Mouse (Mus musculus): ENCODE measurements around the gene Gzme.
"Not testable (repeated sequence)": the region's sequence is repeated elsewhere in the genome, so short reads cannot be mapped to it uniquely, and the experiment has no call there.

The Gzme gene

DNA sequence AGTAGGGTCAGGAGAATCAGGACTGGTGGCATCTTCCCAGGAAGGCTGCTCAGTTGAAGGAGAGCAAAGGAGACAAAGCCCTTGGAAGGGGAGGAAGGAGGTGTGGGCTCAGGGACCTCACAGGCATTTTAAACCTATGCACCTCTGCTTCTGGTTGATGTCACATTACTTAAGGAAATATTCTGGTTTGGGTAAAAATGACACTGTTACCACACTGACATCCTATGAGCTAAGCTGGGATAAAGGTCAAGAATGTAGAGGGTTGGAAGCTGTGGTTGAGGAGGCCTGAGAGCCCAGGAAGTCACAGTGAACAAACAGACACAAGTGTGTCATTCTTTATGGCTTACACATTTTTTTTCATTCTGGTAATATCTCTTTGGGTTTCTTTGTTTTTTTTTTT lies at the start of gene Gzme:
Gene Gzme (minus strand): TSS at position 101 of the 400 bp plus-strand sequence.
- DNase-seq (ENCODE audit: low spot score), result no peak

DNA sequence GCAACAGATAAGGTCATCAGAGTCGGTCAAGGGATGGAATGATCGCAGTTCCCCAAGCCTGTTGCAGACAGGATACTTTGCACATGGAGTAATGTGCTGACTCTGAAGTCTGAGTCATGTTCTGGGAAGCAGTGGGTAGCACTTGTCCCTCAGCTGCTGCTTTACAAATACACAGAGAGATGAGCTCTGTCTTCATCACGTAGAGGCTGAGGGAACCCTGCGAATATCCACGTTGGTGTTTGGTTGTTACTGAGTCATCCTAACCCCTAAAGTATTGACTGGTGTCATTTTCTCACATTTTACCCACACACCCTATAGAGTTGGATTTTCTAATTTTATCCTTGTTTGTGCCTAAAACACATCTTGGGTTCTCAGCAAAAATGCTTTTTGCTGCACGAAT lies 47.6 kb upstream of the Gzme start:
- no peak for DNase-seq (ENCODE audit: low spot score)

DNA sequence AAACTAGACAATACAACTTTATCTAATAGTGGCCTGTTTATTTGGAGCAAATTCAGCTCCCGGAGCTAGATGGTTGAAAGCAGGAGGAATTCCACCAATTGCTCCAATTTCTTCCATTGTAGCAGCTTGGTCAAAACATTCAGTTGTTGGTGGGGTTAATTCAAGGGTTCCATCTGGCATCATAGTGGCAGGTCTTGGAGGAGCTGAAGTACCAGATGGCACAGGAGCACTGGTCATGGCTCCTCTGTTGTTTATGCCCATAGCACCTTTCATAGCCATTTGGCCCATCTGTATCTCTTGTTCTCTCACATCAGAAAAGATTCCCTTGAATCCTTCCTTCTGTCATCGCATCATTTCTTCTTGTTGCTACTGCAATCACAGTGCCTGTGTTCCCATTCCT lies 41.7 kb upstream of the Gzme start:
- DNase-seq (ENCODE audit: low spot score), result no peak

DNA sequence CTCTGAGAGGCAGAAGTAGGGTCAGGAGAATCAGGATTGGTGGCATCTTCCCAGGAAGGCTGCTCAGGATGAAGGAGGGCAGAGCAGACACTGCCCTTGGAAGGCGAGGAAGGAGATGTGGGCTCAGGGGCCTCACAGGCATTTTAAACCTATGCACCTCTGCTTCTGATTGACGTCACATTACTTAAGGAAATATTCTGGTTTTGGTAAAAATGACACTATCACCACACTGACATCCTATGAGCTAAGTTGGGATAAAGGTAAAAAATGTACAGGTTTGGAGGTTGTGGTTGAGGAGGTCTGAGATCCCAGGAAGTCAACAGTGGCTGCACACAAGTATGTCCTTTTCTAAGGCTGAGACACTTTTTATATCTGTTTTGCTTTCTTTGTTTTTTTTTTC lies 39.1 kb upstream of the Gzme start, which contains the start of gene Gzmg:
Gene Gzmg (minus strand): TSS at position 101 of the 400 bp plus-strand sequence.
- DNase-seq (ENCODE audit: low spot score), result not testable (repeated sequence)

DNA sequence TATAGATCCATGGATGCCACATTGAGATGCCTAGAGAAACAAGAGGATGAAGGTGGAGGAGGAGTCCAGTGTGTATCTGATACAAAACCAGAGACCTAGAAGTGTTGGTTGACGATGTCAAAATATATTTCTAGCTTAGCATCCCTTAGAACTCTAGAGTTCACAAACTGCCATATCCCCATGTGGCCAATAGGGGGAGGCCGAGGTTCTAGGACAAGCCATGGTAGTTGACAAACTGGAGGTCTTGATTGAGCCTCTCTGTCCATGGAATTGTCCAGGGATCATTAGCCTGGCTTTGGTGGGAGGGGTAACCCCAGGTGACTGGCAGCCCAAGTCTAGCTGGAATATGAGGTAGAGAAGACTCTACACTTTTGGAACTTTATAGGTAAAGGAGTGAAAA lies 34.9 kb upstream of the Gzme start:
- DNase-seq (ENCODE audit: low spot score), result no peak

DNA sequence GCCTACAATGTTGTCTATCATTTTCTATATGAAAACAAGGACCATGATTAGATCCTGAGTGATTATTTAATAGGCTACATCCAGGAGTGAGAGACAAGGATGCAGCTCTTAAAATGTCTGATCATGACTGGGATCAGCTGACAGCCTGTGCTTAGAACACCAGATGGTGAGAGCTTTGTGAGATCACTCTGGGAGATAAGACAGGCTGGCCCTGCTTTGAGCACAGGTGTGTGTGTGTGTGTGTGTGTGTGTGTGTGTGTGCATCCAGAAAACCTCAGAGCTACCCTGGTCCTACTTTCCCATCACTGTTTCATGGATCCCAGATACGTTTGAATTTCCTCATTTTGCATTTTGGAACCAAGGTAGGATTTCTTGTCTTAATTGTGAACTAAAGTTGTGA lies 13.2 kb upstream of the Gzme start:
- DNase-seq (ENCODE audit: low spot score), result not testable (repeated sequence)

DNA sequence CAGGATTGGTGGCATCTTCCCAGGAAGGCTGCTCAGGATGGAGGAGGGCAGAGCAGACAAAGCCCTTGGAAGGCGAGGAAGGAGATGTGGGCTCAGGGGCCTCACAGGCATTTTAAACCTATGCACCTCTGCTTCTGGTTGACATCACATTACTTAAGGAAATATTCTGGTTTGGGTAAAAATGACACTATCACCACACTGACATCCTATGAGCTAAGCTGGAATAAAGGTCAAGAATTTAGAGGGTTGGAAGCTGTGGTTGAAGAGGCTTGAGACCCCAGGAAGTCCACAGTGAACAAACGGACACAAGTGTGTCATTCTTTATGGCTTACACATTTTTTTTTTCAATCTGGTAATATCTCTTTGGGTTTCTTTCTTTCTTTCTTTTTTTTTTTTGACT lies 12.1 kb upstream of the Gzme start, which contains the start of gene Gzmd:
Gene Gzmd (minus strand): TSS at position 101 of the 400 bp plus-strand sequence.
- not testable (repeated sequence) for DNase-seq (ENCODE audit: low spot score)

DNA sequence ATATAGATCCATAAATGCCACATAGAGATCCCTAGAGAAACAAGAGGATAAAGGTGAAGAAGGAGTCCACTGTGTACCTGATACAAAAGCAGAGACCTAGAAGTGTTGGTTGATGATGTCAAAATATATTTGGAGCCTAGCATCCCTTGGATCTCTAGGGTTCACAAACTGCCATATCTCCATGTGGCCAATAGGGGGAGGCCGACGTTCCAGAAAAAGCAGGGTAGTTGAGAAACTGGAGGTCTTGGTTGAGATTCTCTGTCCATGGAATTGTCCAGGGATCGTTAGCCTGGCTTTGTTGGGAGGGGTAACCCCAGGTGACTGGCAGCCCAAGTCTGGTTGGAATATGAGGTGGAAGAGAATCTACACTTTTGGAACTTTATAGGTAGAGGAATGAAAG lies 7.9 kb upstream of the Gzme start:
- no peak for DNase-seq (ENCODE audit: low spot score)

DNA sequence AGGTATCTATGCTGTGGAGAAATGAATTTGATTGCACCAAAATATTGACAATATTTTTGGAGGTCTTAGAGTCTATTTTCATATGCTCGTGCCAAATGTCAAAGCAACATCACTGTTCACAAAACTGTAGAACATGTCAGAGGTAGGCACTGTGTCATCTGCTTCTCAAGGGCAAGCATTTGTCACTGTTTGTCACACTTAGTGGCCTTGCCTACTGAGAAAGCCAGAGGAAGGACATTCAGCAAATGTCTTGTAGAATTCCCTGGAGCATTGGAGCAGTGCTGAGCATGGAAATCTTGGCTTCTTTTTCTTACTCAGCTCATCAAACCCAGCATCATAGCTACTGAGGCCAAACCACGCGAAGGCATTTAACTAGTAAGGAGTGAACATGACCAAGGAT lies 3.1 kb upstream of the Gzme start:
- no peak for DNase-seq (ENCODE audit: low spot score)

DNA sequence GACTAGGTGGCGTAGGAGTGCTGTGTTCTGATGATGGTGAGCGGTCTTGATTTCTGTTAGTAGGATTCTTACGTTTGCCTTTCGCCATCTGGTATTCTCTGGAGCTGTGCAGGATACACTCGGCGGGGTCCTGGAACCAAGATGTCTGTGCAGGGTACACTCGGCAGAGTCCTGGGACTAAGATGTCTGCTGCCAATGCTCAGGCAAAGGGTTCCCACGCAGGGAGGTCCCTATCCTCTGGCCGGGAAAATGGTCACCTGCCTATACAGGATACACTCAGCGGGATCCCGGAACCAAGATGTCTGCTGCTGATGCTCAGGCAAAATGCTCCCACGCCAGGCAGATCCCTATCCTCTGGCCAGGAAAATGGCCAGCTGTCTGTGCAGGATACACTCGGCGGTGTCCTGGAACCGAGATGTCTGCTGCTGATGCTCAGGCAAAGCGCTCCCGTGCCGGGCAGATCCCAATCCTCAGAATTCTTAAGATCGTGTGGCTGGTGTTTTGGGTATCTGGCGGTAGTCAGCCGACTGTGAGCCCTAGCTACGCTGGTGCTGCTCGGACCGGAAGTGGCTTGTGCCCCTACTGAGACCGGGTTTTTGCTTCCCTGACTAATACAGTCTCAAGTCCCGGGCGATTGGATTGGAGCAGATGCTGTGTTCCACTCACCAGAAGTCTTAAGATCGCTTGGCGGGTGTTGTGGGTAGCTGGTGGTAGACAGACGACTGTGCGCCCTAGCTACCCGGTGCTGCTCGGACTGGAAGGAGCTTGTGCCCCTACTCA lies 4.7 kb downstream of the Gzme start:
- not testable (repeated sequence) for DNase-seq (ENCODE audit: low spot score)

DNA sequence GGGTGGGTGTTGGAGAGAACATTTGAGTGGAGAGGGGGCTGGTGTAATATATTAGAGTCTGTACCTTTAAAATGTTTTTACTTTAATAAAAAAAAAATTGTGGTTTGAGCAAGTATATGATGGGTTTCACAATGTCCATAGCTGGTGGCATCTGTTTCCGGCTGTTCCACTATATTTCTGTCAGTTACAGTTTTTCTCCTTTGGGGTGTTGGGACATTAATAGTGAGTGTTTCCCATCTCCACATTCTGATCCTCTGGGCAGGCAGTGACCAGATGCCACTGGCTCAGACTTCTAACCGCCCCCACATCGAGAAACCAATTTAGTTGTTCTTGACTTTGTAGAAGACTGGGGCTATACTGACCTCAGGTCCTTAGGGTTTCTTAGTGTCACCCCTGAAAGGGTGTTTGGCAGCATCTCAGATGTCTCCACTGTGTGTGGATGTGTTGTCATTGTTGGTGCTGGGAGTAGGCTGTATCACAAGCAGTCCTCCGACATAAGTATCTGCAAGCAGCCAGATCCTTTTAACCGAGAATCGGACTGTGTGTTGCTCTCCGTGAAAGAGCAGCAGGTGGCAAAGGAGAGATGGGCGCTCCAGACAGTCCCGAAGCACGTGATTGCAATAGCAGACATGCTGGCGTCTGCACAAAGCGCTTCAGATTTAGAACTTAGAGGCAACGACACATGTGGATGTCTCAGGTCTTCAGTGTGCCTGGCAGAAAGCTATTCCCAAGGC lies 14.8 kb downstream of the Gzme start:
- no peak for DNase-seq (ENCODE audit: low spot score)

DNA sequence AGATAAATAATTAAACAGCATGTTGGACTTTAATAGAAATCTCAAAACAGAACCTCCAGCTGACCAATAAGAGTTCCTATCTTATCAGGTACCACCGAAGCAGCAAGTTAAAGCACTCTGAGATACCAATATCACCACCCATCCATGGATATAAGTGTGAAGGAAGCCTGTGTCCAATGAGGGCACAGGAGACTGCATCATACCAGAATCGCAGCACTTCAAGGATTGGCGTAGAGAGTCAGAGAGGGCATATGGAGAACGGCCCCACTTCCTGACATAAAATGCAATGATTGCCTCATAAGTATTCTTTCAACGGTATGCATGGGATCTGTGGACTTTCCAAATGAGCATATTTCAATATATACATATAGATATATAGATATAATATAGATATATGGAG lies 15.4 kb downstream of the Gzme start:
- DNase-seq (ENCODE audit: low spot score), result no peak

DNA sequence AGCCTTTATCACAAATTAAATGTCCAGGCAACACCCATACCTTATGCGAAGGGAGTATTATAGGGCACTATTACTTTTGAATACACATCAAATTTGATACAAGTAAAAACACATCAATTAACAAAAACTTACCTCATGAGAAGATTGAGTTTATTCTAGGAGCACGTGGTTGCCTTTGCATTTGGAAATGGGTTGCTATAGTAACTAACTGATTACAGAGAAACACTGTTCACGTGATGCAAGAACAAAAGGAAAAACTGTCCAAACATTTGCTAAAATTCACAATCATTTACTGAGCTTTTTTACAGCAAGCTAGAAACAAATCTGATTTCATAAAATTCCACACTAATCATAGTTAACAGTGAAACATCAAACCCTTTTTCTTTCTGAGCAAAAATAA lies 17.0 kb downstream of the Gzme start:
- no peak for DNase-seq (ENCODE audit: low spot score)

DNA sequence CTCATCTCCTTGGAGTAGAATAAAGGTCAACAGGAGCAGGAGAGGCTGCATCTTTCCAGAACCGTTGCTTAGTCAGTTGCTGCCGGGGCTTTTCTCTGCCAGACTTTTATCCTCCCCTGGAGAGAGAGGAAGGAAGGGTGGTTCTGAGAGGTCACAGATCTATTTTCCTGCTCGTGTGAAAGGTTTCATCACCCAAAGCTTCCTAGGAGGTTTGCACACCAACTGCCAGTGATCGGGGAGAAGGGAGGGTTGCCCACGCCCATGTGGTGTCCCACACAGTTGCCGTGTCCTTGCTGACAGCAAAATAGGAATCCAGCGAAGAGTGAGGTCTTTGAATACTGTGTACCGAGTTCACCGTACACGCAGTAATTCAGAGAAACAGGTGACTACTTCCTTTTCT lies 18.0 kb downstream of the Gzme start, which contains the start of gene Ctsg:
Gene Ctsg (minus strand): TSS at position 189 of the 400 bp plus-strand sequence.
- no peak for DNase-seq (ENCODE audit: low spot score)

DNA sequence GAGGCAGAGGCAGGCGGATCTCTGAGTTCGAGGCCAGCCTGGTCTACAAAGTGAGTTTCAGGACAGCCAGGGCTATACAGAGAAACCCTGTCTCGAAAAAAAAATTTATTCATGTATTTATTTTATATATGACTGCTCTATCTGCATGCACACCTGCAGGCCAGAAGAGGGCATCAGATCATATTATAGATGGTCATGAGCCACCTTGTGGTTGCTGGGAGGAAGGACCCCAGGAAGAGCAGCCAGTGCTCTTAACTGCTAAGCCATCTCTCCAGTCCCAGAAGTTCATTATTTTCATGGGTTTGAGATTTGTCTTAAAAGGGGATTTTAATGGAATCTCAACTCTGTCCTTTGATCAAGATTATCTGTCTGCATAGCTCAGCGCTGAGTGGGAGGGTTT lies 21.5 kb downstream of the Gzme start:
- no peak for DNase-seq (ENCODE audit: low spot score)

DNA sequence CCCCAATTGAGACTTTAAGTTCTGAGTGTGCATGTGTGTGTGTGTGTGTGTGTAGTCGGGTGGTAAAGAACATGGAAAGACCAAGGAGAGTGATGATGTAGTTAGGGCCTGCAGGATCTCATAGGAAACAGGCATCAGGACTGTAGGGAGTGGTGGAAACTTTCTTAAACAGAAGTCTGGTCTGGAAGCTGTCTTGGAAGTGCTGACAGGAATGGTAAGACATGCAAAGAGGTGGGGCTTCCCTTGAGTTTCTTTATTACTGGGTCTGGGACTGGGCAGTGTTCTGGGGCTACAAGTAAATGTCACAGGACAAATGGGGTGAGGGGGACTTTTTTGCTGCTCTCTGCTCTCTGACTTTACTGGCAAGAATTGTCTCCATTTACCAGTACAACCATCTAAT lies 22.8 kb downstream of the Gzme start:
- DNase-seq (ENCODE audit: low spot score), result peak; percentile 20

DNA sequence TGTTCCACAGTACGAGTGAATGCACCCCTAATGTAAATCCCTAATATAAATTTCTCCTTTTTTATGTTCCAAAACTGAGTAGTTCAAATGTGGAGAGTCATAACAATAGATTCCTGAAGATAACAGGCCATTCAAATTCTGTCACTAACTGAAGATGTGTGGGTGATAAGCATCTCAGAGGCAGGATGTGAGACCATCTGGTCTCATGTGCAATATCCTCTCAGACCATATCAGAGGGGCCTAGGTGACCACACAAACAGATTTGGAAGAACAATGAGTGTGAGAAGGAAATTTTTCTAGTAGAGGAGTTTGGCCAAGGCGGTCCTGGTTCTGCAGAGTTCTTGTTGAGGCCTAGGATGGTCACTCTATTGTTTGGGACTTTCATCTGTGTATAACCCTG lies 27.1 kb downstream of the Gzme start:
- no peak for DNase-seq (ENCODE audit: low spot score)

DNA sequence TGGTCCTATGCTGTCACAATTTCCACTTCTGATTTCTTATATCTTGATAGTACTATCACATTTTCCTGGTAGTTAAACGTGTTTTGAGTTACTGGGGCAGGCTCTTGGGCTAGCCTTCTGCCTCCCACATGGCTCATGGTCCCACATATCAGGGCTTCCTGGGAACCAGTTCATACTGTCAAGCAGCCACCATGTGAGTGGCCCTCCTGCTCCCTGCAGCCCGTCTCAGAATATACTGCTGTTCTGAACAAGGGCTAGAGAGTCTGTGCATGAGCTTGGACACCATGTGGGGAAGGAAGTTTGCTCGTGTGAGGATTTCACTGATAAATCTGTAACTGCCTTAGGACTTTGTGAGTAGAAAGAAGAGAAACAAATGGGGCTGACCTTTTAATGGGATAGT lies 33.7 kb downstream of the Gzme start:
- DNase-seq (ENCODE audit: low spot score), result no peak

DNA sequence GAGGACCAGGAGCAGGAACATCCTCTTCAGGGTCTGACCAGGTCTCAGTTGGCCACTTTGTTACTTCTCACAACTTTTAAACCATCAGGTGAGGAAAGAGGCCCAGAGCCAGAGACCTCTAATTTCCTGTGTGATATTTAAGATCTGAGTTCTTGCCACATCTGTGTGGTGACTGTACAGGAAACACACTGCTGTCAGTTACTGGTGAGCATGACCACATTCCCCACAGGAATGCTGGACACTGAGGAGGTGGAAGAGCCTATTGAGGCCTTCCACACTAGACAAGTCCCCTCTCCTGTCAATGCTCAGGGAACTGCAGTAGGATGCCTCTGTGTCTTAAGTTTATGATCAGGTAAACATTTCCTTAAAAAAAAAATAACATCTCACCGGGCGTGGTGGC lies 35.3 kb downstream of the Gzme start, which contains the start of gene Mcpt8:
Gene Mcpt8 (minus strand): TSS at position 107 of the 400 bp plus-strand sequence.
- no peak for DNase-seq (ENCODE audit: low spot score)

DNA sequence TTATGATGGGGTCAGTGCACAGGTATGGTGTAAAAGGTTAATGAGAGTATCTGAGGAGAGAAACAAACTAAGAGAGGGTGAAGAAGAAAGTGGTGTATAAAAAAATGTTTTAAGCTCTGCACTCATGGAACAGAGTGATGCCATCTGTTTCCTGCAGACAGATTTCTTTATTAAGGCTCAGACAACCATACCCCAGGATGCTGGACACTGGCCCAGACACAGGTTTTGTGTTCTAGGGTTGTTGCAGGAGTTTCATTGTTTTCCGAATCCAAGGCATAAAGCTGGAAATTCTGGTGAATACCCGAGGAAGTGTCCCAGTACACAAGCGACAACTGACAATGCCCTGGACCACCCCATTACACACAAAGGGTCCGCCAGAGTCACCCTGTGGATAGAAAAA lies 38.4 kb downstream of the Gzme start:
- DNase-seq (ENCODE audit: low spot score), result no peak
